Mouse (Mus musculus) left cerebral cortex, adult 11 months (tissue): ENCODE data around the gene Fam57b.

Source experiments
- DNase-seq: peaks from one replicate; pipeline ENCODE4 v3.0.0; 2022; ENCODE audit warnings: low spot score

The Fam57b gene

GRCm38 (mm10) chr7:126797411-126798126 is at the start of gene Fam57b:
TSS of gene Fam57b (plus strand) at chr7:126797668.
- no peak for DNase-seq

DNA sequence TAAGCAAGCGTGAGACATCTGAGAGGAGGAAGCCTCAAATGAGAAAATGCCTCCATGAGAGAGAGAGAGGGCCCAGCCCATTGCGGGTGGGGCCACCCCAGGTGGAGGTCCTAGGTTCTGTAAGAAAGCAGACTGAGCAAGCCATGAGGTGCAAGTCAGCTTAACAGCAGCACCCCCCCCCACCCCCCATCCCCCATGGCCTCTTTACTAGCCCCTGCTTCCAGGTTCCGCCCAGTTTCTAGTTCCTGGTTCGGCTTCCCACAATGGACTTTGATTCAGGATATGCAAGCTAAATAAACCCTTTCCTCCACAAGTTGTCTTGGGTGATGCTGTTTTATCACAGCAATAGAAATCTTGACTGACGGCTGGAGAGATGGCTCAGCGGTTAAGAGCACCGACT is 48.6 kb upstream of the Fam57b start:
- DNase-seq, result no peak

GRCm38 (mm10) chr7:126749582-126750343 is 47.7 kb upstream of the Fam57b start:
- DNase-seq, result no peak

DNA sequence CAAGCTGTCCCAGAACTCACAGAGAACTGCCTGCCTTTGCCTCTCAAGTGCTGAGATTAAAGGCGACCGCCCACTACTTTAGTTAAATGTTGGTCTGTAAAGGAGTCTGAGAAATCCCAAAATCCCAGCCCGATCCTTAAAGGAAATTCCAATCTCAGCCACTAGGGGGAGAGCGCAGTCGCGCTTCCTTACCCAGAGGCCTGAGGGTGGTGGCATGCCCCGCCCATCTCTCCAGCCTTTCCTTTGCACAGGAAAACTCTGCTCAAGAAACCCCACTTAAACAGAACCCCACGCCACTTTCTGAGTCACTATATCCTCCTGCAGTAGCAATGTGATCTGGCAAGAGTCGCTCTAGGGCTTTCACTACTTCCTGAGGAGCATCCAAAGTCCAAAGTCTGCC is 42.6 kb upstream of the Fam57b start:
- no peak for DNase-seq

GRCm38 (mm10) chr7:126758539-126758938 is 38.9 kb upstream of the Fam57b start:
- no peak for DNase-seq

DNA sequence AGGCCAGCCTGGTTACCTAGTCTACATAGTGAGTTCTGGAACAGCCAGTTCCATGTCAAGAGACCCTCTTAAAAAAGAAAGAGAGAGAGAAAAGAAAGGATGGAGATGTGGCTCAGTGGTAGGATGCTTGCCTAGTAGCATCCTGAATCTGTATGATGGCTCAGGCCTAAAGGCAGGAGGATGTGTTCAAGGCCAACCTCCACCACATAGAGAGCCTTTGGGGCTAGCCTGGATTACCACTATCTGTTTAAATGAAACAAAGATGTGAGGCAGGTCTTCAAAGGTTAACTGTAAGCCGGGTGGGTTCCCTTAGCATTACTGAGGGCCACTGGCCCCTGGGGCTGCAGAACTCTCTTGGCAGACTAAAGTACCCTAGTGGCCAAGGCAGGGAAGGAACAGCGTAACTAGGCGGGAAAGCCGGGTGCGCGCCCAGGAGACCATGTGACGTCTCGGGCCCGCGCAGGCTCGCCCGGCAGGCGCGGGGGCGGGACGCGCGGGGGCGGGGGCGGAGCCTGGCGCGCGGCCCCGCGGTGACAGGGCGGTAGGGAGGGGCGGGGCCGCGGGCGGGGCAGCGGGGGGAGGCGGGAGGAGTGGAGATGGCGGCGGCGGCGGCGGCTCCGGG is 38.3 kb upstream of the Fam57b start, which contains the start of gene Mapk3:
Gene Mapk3 (plus strand): TSS at position 552 of the 622 bp plus-strand sequence.
- DNase-seq, result peak; percentile 89

DNA sequence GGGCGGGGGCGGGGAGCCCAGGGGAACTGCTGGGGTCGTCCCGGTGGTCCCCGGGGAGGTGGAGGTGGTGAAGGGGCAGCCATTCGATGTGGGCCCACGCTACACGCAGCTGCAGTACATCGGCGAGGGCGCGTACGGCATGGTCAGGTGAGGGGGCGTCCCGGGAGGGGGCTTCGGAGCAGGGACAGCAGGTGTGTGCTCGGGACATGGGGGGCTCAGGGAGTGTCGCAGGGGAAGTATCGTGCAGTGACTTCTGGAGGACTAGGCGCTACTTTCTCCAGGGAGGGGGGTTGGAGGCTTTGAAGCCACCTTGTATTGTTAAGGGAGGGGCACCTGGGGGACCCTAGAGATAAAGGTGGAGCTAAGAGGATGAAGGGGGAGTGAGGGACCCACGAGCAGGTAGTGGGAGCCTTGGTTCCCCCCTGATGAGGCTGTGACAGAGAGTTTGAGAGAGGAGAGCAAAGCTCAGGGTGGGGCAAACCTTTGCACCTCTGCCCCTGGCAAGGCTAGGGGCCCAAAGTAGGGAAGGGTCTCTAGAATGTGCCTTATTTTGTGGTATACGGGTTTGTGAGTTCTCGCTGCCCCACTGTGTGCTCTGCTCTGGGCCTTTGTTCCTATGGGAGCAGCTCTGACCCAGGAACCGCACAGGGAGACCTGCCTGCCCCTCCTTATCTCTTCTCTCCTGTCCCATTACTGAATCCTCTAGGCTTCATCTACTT is 37.6 kb upstream of the Fam57b start:
- no peak for DNase-seq

DNA sequence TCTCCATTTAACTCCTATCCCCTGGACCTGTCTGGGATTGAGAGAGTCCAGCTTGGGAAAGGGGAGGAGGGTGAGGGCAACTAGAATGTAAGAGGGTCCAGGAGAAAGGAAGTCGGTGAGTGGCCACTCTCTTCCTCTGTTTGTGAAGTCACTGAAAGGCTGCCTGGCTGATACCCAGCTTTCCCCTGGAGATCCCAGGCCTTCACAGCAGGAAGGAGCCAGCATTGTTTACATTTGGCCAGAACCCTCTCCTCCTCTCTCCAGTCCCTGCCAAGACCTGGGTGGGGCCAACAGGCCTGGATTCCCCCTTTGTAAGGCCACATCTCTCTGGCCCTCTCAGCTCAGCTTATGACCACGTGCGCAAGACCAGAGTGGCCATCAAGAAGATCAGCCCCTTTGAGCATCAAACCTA is 37.1 kb upstream of the Fam57b start:
- no peak for DNase-seq

DNA sequence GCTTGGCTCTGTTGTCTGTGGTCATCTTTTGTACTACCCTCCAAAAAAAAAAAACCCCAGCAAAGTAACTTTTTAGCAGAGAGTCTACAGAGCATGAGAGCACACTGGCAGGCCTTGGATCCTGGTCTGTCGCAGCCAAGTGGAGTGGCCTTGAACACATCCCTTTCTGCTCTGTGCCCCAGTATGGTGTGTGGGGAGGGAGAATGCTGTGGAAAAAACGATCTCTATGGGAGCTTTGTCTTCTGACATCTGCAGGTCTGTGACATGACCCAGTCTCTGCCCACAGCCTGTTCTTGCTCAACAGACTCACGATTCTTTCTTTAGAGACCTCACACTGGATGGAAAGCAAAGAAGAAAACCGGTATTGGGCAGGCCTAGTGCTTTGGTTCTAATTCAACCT is 36.5 kb upstream of the Fam57b start:
- no peak for DNase-seq

GRCm38 (mm10) chr7:126761529-126762067 is 35.9 kb upstream of the Fam57b start:
- no peak for DNase-seq

DNA sequence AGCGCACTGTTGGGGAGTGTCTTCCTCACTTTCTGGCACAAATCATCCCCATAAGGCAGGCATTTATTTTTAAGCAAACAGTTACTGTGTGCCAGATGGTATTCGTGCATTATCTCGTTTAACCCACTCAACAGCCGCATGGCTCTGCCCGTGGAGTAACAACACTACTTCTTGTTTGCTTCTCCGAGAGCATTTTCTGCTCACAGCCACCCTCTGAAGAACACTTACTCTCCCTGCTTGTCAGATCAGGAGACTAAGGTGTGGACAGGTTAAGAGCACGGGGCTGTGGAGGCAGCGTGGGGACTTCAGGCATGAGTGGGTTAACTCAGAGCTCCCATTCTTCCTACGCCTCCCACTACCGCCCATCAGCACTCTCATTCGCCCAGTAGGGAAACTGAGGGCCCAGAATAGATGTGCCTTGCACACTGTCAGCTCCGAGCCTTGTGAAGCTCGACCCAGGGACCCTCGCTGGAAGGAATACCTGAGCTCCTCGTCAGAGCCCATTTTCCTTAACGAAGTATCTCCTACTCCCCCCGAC is 34.9 kb upstream of the Fam57b start:
- no peak for DNase-seq

GRCm38 (mm10) chr7:126765540-126765939 is 31.9 kb upstream of the Fam57b start:
- no peak for DNase-seq

DNA sequence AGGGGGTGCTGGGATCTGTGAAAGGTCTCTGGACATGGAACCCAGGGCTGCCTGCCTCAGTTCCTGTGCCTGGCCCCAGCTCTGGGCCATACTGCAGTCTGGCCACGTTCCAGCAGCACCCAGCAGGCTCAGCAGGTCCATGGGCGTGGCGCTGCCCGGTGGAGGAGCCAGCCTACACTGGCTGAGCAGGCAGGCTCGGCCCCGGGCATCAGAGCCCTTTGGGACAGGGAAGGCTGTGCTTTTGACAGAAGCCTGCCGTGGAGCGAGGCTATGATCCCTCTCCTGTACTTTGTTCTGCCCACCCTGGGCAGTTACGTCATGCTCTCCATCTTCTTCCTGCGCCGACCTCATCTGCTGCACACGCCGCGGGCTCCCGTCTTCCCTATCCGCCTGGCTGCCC is 31.3 kb upstream of the Fam57b start, which contains the start of gene Gdpd3:
Gene Gdpd3 (plus strand): TSS at position 134 of the 400 bp plus-strand sequence.
- DNase-seq, result no peak

DNA sequence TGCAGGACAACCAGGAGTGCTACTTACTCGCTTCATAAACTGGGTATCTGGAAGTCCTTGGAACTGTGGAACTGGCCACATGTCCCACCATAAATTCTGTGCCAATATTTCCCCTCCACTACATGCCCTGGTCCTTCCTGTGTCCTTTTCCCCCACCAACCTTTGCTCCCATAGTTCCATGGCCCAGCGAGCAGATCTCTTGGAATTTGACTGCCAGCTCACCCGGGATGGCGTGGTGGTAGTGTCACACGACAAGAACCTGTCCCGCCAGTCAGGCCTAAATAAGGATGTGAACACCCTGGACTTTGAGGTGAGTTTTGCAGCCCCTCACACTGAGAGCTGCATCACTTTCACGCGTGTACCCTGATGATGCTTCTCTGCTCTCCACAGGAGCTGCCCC is 30.5 kb upstream of the Fam57b start:
- no peak for DNase-seq

GRCm38 (mm10) chr7:126770784-126771183 is 26.7 kb upstream of the Fam57b start:
- no peak for DNase-seq

DNA sequence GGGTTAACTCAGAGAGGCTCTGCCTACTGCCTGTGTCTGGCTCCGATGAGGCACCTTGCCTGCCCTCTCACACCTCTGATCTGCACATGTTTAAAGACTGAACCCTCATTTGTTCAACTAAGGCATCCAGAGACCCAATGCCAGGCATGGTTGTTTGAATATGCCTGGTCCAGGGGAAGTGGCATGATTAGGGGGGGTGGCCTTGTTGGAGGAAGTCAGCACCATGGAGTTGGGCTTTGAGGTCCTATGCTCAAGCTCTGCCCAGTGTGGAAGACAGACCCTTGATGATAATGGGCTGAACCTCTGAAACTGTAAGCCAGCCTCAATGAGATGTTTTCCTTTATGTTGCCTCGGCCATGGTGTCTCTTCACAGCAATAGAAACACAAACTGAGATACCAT is 24.1 kb upstream of the Fam57b start:
- no peak for DNase-seq

DNA sequence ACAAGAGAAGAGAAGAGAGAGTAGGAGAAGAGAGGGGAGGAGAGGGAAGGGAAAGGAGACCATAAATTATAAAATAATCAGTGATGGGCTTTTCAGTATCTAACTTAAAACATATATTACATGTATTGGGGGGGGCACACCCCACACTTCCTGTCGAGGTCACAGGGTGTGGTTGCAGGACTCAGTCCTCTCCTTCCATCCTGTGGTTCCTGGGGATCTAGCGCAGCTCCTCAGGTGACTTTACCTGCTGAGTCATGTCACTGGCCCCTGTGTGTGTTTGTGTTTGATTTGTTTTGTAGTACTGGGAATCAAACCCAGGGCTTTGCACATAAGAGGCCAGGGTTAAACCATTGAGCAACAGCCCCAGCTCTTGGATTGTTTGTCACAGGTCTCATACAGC is 23.0 kb upstream of the Fam57b start:
- no peak for DNase-seq

DNA sequence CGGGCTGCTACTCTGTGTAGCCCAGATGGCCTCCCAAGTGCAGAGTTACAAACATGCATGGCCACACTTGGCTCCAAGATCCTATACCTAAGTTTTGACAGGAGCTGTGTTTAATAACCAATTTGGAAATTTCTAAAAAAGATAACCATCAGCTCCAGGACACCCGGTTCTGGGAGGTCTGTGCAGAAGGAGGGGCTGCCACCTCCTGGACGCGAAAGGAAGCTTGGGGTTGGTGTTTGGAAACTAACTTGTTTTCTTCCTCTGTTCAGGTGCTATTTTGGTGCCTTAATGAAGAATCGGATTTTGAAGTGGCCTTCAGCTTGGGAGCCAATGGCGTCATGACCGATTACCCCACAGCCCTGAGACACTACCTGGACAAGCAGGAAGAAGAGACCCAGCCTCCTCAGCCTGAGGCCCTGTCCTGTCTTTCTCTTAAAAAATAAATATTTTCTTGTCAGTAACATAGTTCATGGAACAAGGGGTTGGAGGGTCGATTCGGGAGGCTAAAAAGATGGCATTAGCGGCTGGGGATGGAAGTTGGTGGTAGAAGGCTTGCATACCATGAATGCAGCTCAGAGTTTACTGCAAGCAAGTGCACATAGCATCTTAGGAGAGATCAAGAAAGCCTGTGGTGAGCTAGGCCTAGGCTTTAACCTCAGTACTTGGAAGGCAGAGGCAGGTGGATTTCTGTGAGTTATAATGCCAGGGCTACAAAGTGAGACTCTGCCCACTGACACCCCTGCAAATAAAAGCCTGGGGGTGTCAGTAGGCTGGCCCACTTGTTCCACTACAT is 22.1 kb upstream of the Fam57b start:
- no peak for DNase-seq

DNA sequence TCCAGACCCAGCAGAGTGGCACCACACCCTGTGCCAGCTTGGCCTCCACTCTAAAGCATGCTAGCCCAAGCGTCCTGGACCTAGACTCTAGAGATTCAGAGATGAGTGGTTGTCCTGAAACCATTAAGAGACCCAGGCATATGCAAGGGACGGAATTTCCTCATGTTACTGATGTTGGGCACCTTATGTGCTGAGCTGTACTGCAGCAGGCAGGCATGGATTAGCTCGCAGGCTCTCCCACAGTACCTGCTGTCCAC is 21.6 kb upstream of the Fam57b start:
- no peak for DNase-seq

DNA sequence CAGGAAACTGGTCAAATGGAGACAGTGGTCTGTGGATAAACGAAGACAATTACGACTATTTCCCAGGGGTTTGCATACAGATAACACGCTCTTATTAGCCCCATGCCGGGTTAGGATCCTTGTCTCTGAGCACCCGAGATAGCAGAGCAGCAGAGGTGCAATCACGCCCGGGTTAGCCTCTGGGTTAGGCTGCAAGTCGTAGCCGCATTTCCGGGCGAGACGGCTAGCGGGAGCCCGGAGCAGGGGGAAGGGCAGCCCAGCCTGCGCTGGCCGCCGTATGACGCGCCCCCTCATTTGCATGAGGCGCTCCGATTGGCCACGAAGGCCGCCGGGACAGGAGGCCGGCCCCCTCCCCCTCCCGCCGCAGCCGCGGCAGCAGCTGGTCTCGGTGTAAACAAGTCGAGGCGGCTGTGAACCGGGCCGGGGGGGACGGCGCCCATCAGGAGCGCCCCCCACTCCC is 20.8 kb upstream of the Fam57b start, which contains the start of gene Ypel3:
Gene Ypel3 (plus strand): TSS at position 358 of the 460 bp plus-strand sequence.
- peak; percentile 94 for DNase-seq

DNA sequence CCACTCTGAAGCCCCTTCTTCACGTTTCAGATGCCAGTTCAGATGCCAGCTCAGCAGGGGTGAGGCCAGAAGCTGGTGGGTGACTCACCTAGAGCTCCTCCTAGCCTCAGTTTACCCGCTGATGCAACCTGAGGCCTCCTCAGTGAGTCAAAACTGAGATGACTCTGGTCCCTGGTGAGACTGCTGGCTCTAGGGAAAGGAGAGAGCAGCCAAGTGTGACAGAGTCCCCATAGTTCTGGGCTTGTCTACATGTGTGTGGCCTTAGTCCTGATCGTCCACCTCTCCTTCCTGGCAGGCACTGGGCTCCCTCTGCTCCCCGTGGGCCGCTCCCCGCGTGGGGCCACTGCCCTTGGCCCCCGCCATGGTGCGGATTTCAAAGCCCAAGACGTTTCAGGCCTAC is 20.0 kb upstream of the Fam57b start:
- no peak for DNase-seq
